Mouse (Mus musculus) ES-E14 (cell line): ENCODE results near the gene Sik3. TPM values are rescaled to one million over a fixed set of nuclear protein-coding genes. Genes with fewer than 3 reads are reported as not detected.

Experiments used
- DNase-seq: peaks from one replicate; pipeline ENCODE4 v3.0.0-alpha.2; 2013; ENCODE audit warnings: low read depth, low spot score
- H3K27ac ChIP-seq: 2 replicates; pipeline ENCODE4 v1.5.1; 2012; ENCODE audit warnings: low read depth, mild to moderate bottlenecking, low read length, moderate library complexity, mixed read lengths; ENCODE audit not compliant: poor library complexity, insufficient read depth, severe bottlenecking
- H3K36me3 ChIP-seq: 2 replicates; pipeline ENCODE4 v1.6.1; 2012; ENCODE audit warnings: mild to moderate bottlenecking, low read length, moderate library complexity, mixed read lengths; ENCODE audit not compliant: control insufficient read depth, poor library complexity, insufficient read depth, severe bottlenecking
- H3K4me1 ChIP-seq, 2 experiments: fragments of 150-350 bp in 1 of 2; sonication (generic) in 1 of 2; 2 replicates each; pipeline ENCODE4 v1.6.1; 2012; ENCODE audit warnings: low read length in 2 of 2, mild to moderate bottlenecking in 1 of 2, mixed read lengths in 1 of 2; ENCODE audit not compliant: control insufficient read depth in 2 of 2, insufficient read depth in 2 of 2, poor library complexity in 1 of 2
- H3K4me3 ChIP-seq, 2 experiments: fragments of 150-350 bp in 1 of 2; sonication (generic) in 1 of 2; 2 replicates each; pipeline ENCODE4 v1.5.1; 2012; ENCODE audit warnings: low read length in 2 of 2, low read depth in 1 of 2, mild to moderate bottlenecking in 1 of 2, mixed read lengths in 1 of 2; ENCODE audit not compliant: insufficient read depth in 1 of 2, poor library complexity in 1 of 2, severe bottlenecking in 1 of 2
- H3K9ac ChIP-seq: 2 replicates; pipeline ENCODE4 v1.6.1; 2012; ENCODE audit warnings: low read depth, mild to moderate bottlenecking, low read length, mixed read lengths; ENCODE audit not compliant: poor library complexity, insufficient read depth, severe bottlenecking
- H3K9me3 ChIP-seq: fragments of 150-350 bp; sonication (generic); 2 replicates; pipeline ENCODE4 v1.6.1; 2012; ENCODE audit warnings: low read depth, mild to moderate bottlenecking, low read length; ENCODE audit not compliant: control insufficient read depth, insufficient read depth
- CHD2 ChIP-seq: IDR thresholded peaks from 2 replicates; pipeline ENCODE4 v1.6.1; 2014; ENCODE audit warnings: mild to moderate bottlenecking, low read depth, low read length, inconsistent platforms
- HCFC1 ChIP-seq: IDR thresholded peaks from 2 replicates; pipeline ENCODE4 v1.6.1; 2012; ENCODE audit warnings: low read length, inconsistent platforms, borderline replicate concordance; ENCODE audit not compliant: insufficient read depth
- MAFK ChIP-seq: IDR thresholded peaks from 2 replicates; pipeline ENCODE4 v1.6.1; 2014; ENCODE audit warnings: mild to moderate bottlenecking, low read depth, low read length, inconsistent platforms; ENCODE audit not compliant: insufficient read depth
- ZC3H11A ChIP-seq: IDR thresholded peaks from 2 replicates; pipeline ENCODE4 v1.6.1; 2012; ENCODE audit warnings: low read depth, mild to moderate bottlenecking, inconsistent platforms, low read length, borderline replicate concordance
- ZNF384 ChIP-seq: IDR thresholded peaks from 2 replicates; pipeline ENCODE4 v1.6.1; 2012; ENCODE audit warnings: low read depth, low read length, inconsistent platforms
- in situ Hi-C, 2 experiments: fragments of 600-800 bp; cut with MboI; formaldehyde crosslinking; loops; one replicate each; pipeline ENCODE4 v1.15.1; 2025; ENCODE audit warnings: low sequenced_read_pairs in 2 of 2, inconsistent platforms in 1 of 2; ENCODE audit not compliant: unreplicated experiment in 2 of 2
- total RNA-seq: library from RNA; depleted of rRNA; stranded (reverse); fragments of 300-350 nt; gene quantifications from 2 replicates; pipeline ENCODE4 v1.2.3, GENCODE M21; 2012

The Sik3 gene
- total RNA-seq, 1 experiment = 18.9 TPM

DNA sequence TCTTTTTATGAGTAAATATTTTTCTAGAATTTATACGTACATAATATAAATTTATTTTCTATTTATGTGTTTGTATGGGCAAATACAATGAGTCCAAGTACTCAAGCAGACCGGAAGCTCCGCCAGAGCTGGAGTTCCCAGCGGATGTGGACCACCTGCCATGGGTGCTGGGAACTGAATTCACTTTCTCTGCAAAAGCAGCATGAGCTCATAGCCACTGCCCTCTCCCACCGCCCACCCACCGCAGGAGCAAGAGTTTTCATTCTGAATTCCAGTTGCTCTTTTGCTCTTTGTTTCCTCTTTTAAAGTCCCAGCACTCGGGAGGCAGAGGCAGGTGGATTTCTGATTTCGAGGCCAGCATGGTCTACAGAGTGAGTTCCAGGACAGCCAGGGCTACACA lies 31.0 kb downstream of the Sik3 start:
- Histone ChIP-seq H3K36me3 (no peaks in the 10 kb centered on the region; the same call in 1 of the 2 replicates), H3K9me3 (no peaks in the 10 kb centered on the region), H3K4me1 (peaks cover 0 to 4% of the 10 kb centered on the region in 2 experiments; a peak in 3 of 4 replicates), H3K9ac (no peak overlapping the region), H3K4me3 (no peak overlapping the region), H3K27ac (no peak overlapping the region)
- no peak for DNase-seq
- TF ChIP-seq HCFC1 (no peak), MAFK (no peak), ZNF384 (no peak), ZC3H11A (no peak), CHD2 (no peak)
- in situ Hi-C loops = no loop called here

DNA sequence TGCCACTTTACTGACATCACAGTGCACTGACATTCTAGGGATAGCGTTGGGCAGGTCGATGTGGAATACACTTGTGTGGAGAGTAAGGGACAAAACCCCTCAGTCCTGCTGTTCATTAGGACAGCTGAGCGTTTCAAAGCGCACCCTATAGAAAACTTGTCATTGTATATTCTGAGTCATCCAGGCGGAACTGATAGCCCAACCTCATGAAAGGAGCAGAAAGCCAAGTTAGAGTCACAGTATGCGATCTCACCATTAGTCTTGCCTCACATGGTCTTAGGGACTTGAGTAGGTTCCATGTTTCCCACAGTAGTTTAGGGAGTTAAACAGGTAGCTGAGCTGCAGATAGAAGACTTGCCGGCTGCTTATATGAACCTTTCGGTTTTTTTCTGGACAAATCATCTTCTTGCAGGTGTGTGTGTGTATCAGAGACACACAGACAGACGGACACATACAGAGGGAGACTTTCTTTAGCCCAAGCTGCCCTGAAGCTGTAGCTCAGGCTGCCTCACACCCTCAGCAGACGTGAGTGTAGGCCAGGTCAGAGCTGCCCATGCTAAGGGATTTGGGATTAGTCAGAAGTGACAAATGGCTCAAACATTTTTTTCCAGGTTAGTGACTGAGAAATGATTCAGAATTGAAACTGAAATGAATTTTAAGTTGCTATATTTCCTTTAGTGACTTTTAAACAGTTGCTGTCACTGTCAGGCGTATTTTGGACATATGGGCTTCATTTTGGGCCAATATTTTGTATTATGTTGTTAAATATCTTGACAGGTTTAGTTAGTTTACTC lies 34.3 kb downstream of the Sik3 start:
- no peak for DNase-seq
- no peaks in the 10 kb centered on the region for H3K36me3 ChIP-seq
- no peaks in the 10 kb centered on the region for H3K9me3 ChIP-seq
- peaks cover 0 to 6% of the 10 kb centered on the region in 2 experiments; a peak in 2 of 4 replicates for H3K4me1 ChIP-seq
- H3K4me3 ChIP-seq = no peak overlapping the region
- no peak for TF ChIP-seq ZC3H11A
- TF ChIP-seq ZNF384 = no peak
- no peak for TF ChIP-seq CHD2
- TF ChIP-seq MAFK = no peak
- no peak for TF ChIP-seq HCFC1
- in situ Hi-C loops = no loop called here
- H3K27ac ChIP-seq = no peak overlapping the region
- H3K9ac ChIP-seq = no peak overlapping the region

DNA sequence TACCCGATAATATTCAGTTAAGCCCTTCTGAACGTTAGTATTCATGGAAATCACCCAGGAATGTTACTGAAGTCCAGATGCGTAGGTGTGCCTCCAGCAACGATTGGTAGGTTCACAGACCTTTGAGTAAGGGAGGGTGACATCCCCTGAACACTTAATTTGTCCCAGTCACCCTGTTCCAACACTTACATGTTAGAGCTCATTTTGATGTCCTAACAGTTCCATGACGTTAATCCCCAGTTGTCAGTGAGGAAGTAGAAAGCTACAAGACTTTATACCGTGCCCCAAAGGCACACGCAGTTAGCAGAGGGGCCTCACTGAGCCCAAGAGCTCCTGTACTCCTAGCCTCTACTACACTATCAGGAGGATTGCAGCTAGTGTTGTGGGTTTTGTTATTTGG lies 36.9 kb downstream of the Sik3 start:
- H3K36me3 ChIP-seq = no peaks in the 10 kb centered on the region
- H3K27ac ChIP-seq = no peak overlapping the region
- H3K9ac ChIP-seq = no peak overlapping the region
- DNase-seq = no peak
- peaks cover 0 to 7% of the 10 kb centered on the region in 2 experiments; a peak in 2 of 4 replicates for H3K4me1 ChIP-seq
- no peak for TF ChIP-seq MAFK
- no peak for TF ChIP-seq CHD2
- TF ChIP-seq ZC3H11A = no peak
- TF ChIP-seq HCFC1 = no peak
- no peak for TF ChIP-seq ZNF384
- H3K4me3 ChIP-seq = no peak overlapping the region
- no peaks in the 10 kb centered on the region for H3K9me3 ChIP-seq
- in situ Hi-C loops = no loop called here

DNA sequence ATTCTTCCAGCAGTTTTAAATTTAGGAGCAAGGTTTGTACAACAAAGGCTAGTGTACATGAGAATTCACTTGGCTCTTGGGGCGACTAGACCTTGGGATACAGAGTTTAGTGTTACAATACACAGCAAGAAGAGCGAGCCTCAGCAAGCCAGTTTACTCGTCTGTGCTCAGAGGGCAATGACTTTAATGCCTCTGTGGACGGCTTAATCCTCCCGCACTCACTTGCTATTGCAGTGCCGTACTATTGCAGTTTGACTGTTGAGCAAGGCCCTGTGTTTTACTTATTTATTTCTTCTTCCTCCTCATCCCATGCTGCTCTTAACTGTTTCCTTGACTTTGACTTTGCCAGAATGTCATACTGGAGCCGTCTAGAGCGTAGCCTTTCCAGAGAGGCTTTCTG lies 37.6 kb downstream of the Sik3 start:
- H3K9me3 ChIP-seq = no peaks in the 10 kb centered on the region
- H3K4me3 ChIP-seq = no peak overlapping the region
- H3K36me3 ChIP-seq = no peaks in the 10 kb centered on the region
- no peak overlapping the region for H3K27ac ChIP-seq
- DNase-seq = no peak
- no peak for TF ChIP-seq MAFK
- no peak for TF ChIP-seq CHD2
- no peak for TF ChIP-seq HCFC1
- TF ChIP-seq ZC3H11A = no peak
- no peak for TF ChIP-seq ZNF384
- H3K4me1 ChIP-seq = peaks cover 0 to 7% of the 10 kb centered on the region in 2 experiments; a peak in 2 of 4 replicates
- in situ Hi-C loops = no loop called here
- no peak overlapping the region for H3K9ac ChIP-seq
